In the genomic region with DNA sequence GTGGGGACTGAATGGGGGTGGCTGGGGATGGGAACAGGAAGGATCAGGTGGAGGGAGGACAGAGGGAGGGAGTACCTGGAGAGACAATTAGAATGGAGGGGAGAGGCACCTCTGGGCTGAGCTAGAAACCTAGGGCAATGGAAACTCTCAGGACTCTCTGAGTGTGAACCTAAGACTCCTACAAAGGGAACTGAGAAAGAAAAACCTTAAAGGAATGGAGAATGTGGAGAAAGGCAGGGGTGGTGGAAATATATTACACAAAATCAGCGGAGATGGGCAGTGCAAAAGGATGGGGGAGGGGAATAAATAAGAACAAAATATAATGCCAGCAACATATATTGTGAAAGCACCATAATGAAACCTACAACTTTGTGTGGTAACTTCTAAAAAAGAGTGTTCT, we compare ENCODE assay signal across 20 mouse cellular contexts. TPM values are rescaled to one million over a fixed set of nuclear protein-coding genes. Genes with fewer than 3 reads are reported as not detected.
A peak's percentile ranks its signal among the peaks of the same experiment; 100 is the strongest.
DNase-seq lines count a peak whose midpoint lies in the region; ATAC-seq and TF ChIP-seq lines count a peak whose summit lies in the region.
"Had no signal": no experiment of that assay in that cellular context is flagged by ENCODE, and none has a peak within 500 bp of the region (broad histone marks: within the 10 kb centered on the region; RNA-seq: fewer than 3 reads in every experiment).

No protein-coding gene starts in this region.

- no peak overlapping the region for H3K27ac ChIP-seq in CH12.LX (ENCODE audit: insufficient read depth, low read depth)
- no peak overlapping the region for H3K27ac ChIP-seq in kidney, embryonic 15.5 days

- TF ChIP-seq RAD21 in CH12.LX (IDR thresholded peaks at IDR 0.05; ENCODE audit: low read depth, low read length) = no peak

- no peaks in the 10 kb centered on the region for H3K36me3 ChIP-seq in CH12.LX (replicated peaks in 1 of 2; ENCODE audit: control insufficient read depth in 1 of 2, insufficient read depth in 1 of 2, low read length in 1 of 2)
- H3K36me3 ChIP-seq in kidney, embryonic 15.5 days = no peaks in the 10 kb centered on the region
- H3K36me3 ChIP-seq: G1E had no signal

- DNase-seq in CH12.LX (ENCODE audit: extremely low read depth) = no peak
- DNase-seq: adrenal gland, adult 2 months; adrenal gland, adult 8-10 months; adrenal gland, postnatal 10 days; adrenal gland, postnatal 14 days; adrenal gland, postnatal 25 days; adrenal gland, postnatal 36 days; B cell, adult 2 months; cerebellum, adult 11 months; cerebellum, adult 11-12 months; cerebellum, adult 18-20 months; cerebellum, adult 2 months; cerebellum, adult 8-10 months had no signal

- 88% methylated on average over 1 of the region's 1 CpGs for WGBS in kidney, embryonic 15.5 days

- dilution Hi-C loops in CH12.LX (cut with MboI; ENCODE audit: extremely low pct_ligation_motif_present, extremely low pct_unique_long_range_greater_than_20kb, low sequenced_read_pairs) = no loop called here

- no peak overlapping the region for H3K9ac ChIP-seq in CH12.LX (ENCODE audit: insufficient read depth, low read depth)
- H3K9ac ChIP-seq in kidney, embryonic 15.5 days = no peak overlapping the region

- in situ Hi-C loops in CH12.LX (cut with MboI; ENCODE audit: low pct_ligation_motif_present, low pct_unique_long_range_greater_than_20kb, low sequenced_read_pairs) = no loop called here

- TF ChIP-seq CTCF in CH12.LX (conservative IDR thresholded peaks at IDR 0.05 in 1 of 2, IDR thresholded peaks at IDR 0.05 in 1 of 2; ENCODE audit: low read depth in 2 of 2, low read length in 2 of 2) = no peak

- ATAC-seq in kidney, embryonic 15.5 days (replicated peaks; ENCODE audit: low FRiP score) = no peak
- ATAC-seq: activated CD4-positive, CD25-positive, alpha-beta regulatory T cell, adult 4 months; CD4-positive, CD25-positive, alpha-beta regulatory T cell, adult 4 months; Patski had no signal

- no peaks in the 10 kb centered on the region for H3K79me2 ChIP-seq in CH12.LX (replicated peaks; ENCODE audit: control insufficient read depth, extremely low read depth, insufficient read depth, poor library complexity, severe bottlenecking)

- H3K27me3 ChIP-seq in CH12.LX (replicated peaks) = no peaks in the 10 kb centered on the region
- H3K27me3 ChIP-seq in kidney, embryonic 15.5 days = no peaks in the 10 kb centered on the region
- H3K27me3 ChIP-seq: Patski had no signal

- peaks cover 3% of the 10 kb centered on the region for H3K9me3 ChIP-seq in CH12.LX (replicated peaks; ENCODE audit: low read length)
- no peaks in the 10 kb centered on the region for H3K9me3 ChIP-seq in kidney, embryonic 15.5 days (replicated peaks)
- H3K9me3 ChIP-seq: G1E had no signal

- no peak for TF ChIP-seq POLR2A in CH12.LX (IDR thresholded peaks at IDR 0.05; ENCODE audit: low read depth, low read length)

- H3K4me1 ChIP-seq in CH12.LX (ENCODE audit: control insufficient read depth in 1 of 2, insufficient read depth in 2 of 2) = peaks cover 25 to 37% of the 10 kb centered on the region in 2 experiments
- H3K4me1 ChIP-seq in kidney, embryonic 15.5 days = no peaks in the 10 kb centered on the region

- H3K4me3 ChIP-seq in CH12.LX (replicated peaks in 1 of 3; ENCODE audit: low read depth in 2 of 3, low read length in 2 of 3, poor library complexity in 1 of 3) = no peak overlapping the region
- H3K4me3 ChIP-seq in kidney, embryonic 15.5 days (replicated peaks) = no peak overlapping the region

- 0 out of 2 replicates have a peak overlapping the region, but pooled peaks have one; percentile 15 for H3K4me2 ChIP-seq in CH12.LX (ENCODE audit: insufficient read depth, low read depth, poor library complexity, severe bottlenecking)
- H3K4me2 ChIP-seq in kidney, embryonic 15.5 days = no peak overlapping the region

- TF ChIP-seq EP300 in CH12.LX (IDR thresholded peaks at IDR 0.05; ENCODE audit: low read length) = peak; percentile 72

TF ChIP-seq in CH12.LX, 34 proteins besides CTCF, POLR2A, EP300 and RAD21:
- peak; percentile 81 for TF ChIP-seq CHD2 (IDR thresholded peaks at IDR 0.05; ENCODE audit: low read length)
- TF ChIP-seq ELF1 (IDR thresholded peaks at IDR 0.05; ENCODE audit: low read depth, low read length) = no peak
- no peak for TF ChIP-seq NRF1 (IDR thresholded peaks at IDR 0.05; ENCODE audit: low read depth, low read length)
- TF ChIP-seq GABPA (IDR thresholded peaks at IDR 0.05; ENCODE audit: insufficient replicate concordance, low read depth, low read length) = no peak
- 0 out of 2 replicates have a peak, but pooled peaks have one; percentile 30 for TF ChIP-seq RCOR1 (conservative IDR thresholded peaks at IDR 0.05; ENCODE audit: low read depth, low read length)
- no peak for TF ChIP-seq MAX (IDR thresholded peaks at IDR 0.05; ENCODE audit: low read length)
- no peak for TF ChIP-seq SIN3A (IDR thresholded peaks at IDR 0.05; ENCODE audit: low read length)
- peak; percentile 19; the same call in 1 of the 2 replicates for TF ChIP-seq JUND (conservative IDR thresholded peaks at IDR 0.05; ENCODE audit: low read depth, low read length)
- TF ChIP-seq MXI1 (IDR thresholded peaks at IDR 0.05; ENCODE audit: low read depth, low read length) = no peak
- TF ChIP-seq IRF4 (IDR thresholded peaks at IDR 0.05; ENCODE audit: low read depth, low read length) = peak; percentile 75
- TF ChIP-seq KAT2A (IDR thresholded peaks at IDR 0.05; ENCODE audit: insufficient replicate concordance, low read length) = no peak
- TF ChIP-seq ETS1 (conservative IDR thresholded peaks at IDR 0.05; ENCODE audit: low read depth, low read length) = no peak
- TF ChIP-seq MAZ (IDR thresholded peaks at IDR 0.05; ENCODE audit: low read depth, low read length) = no peak

RNA-seq across cellular contexts. Expression of gene Tigit, which starts 8.0 kb away (rescaled TPM):
- total RNA-seq in CH12.LX (2012; rRNA removed) = 59.3 and 67.2 TPM in 2 replicates
- total RNA-seq in CH12.LX (2014; rRNA removed) = 13.6 and 17.5 TPM in 2 replicates
- 54.5 and 55.4 TPM in 2 replicates for polyA plus RNA-seq in CH12.LX (2012; ENCODE audit: insufficient read length, low read depth)
- not detected in 2 replicates for polyA plus RNA-seq in kidney, embryonic 15.5 days (2015; fragmentation: Nextera tagmentation; extraction: Ambion mirVana)
- total RNA-seq: adrenal gland, postnatal 10 days; adrenal gland, postnatal 14 days; adrenal gland, postnatal 25 days; adrenal gland, postnatal 36 days; adrenal gland, postnatal 4 days; G1E had no signal
- polyA plus RNA-seq: brain, embryonic 14.5 days; cerebellum, adult 2 months; G1E; Patski had no signal

Comparison
In these comparisons a context has a peak if more than half of its experiments do, and no peak if none do; other contexts are left out.
1. RNA of gene Tigit, which starts 8.0 kb away (polyA plus RNA-seq): 54.5 to 55.4 TPM in CH12.LX; not detected in kidney, embryonic 15.5 days; every median in the first group is over 10 times any median in the second.